Mouse (Mus musculus) thymus, adult 2 months (tissue): ENCODE measurements around the gene Itpr1. TPM values are rescaled to one million over a fixed set of nuclear protein-coding genes. Genes with fewer than 3 reads are reported as not detected.

ENCODE experiments used
- DNase-seq: peaks from one replicate; pipeline ENCODE4 v3.0.0; 2021
- H3K27ac ChIP-seq: fragments of 200-500 bp; 2 replicates; pipeline ENCODE4 v1.5.1; 2012; ENCODE audit warnings: low read length, control low read depth; ENCODE audit not compliant: control insufficient read depth, insufficient read depth
- H3K27me3 ChIP-seq: fragments of 200-500 bp; 2 replicates; pipeline ENCODE4 v1.6.1; 2012; ENCODE audit warnings: mild to moderate bottlenecking, low read length, moderate library complexity, mixed read lengths; ENCODE audit not compliant: control insufficient read depth, insufficient read depth
- H3K36me3 ChIP-seq: fragments of 200-500 bp; 2 replicates; pipeline ENCODE4 v1.6.1; 2012; ENCODE audit warnings: mild to moderate bottlenecking, low read length, moderate library complexity; ENCODE audit not compliant: control insufficient read depth, insufficient read depth
- H3K4me1 ChIP-seq: fragments of 200-500 bp; replicated peaks from 2 replicates; pipeline ENCODE4 v1.6.1; 2012; ENCODE audit warnings: low read length; ENCODE audit not compliant: control insufficient read depth, insufficient read depth
- H3K4me3 ChIP-seq: fragments of 200-500 bp; 2 replicates; pipeline ENCODE4 v1.5.1; 2012; ENCODE audit warnings: mild to moderate bottlenecking, low read length, control low read depth, moderate library complexity; ENCODE audit not compliant: control insufficient read depth, insufficient read depth
- CTCF ChIP-seq: fragments of 200-500 bp; IDR thresholded peaks from 2 replicates; pipeline ENCODE4 v1.5.1; 2012; ENCODE audit warnings: mild to moderate bottlenecking, control low read depth, low read length, moderate library complexity, borderline replicate concordance; ENCODE audit not compliant: control insufficient read depth, poor library complexity, insufficient read depth; ENCODE audit errors: extremely low read depth
- POLR2A ChIP-seq: fragments of 200-500 bp; IDR thresholded peaks from 2 replicates; pipeline ENCODE4 v1.6.1; 2012; ENCODE audit warnings: mild to moderate bottlenecking, low read length, control low read depth, moderate library complexity; ENCODE audit not compliant: control insufficient read depth, poor library complexity, insufficient read depth; ENCODE audit errors: extremely low read depth
- WGBS: fragments of 180-500 bp; shearing (Covaris S2); methylation state at CpG from one replicate; pipeline ENCODE4 v1.1.7; 2018; 5-methylcytosine and 5-hydroxymethylcytosine counted together
- polyA plus RNA-seq: library from polyadenylated mRNA; depleted of rRNA; stranded (reverse); fragments of >200 nt; gene quantifications from 2 replicates; pipeline ENCODE4 v1.2.3, GENCODE M21; 2012

The Itpr1 gene
- polyA plus RNA-seq, 1 experiment: 28.8 TPM

GRCm38 (mm10) chr6:108482464-108482863, 269.6 kb downstream of the Itpr1 start:
- TF ChIP-seq POLR2A (no peak), CTCF (no peak)
- Histone ChIP-seq H3K27me3 (no peaks in the 10 kb centered on the region), H3K4me3 (no peak overlapping the region), H3K27ac (no peak overlapping the region), H3K4me1 (peaks cover 3% of the 10 kb centered on the region; the same call in 1 of the 2 replicates), H3K36me3 (peaks cover 22% of the 10 kb centered on the region)
- no peak for DNase-seq
- 95% methylated on average over 5 of the region's 5 CpGs for WGBS

- TF ChIP-seq CTCF: no peak
- no peak for TF ChIP-seq POLR2A
- no peak overlapping the region for H3K4me3 ChIP-seq
- H3K4me1 ChIP-seq: no peaks in the 10 kb centered on the region
- DNase-seq: no peak
- 96% methylated on average over 7 of the region's 7 CpGs for WGBS
- H3K27me3 ChIP-seq: no peaks in the 10 kb centered on the region
- no peak overlapping the region for H3K27ac ChIP-seq
- peaks cover 27% of the 10 kb centered on the region for H3K36me3 ChIP-seq
These were observed 273.5 kb downstream of the Itpr1 start for GRCm38 (mm10) chr6:108486212-108486992.

GRCm38 (mm10) chr6:108487300-108487835, 274.5 kb downstream of the Itpr1 start:
- Histone ChIP-seq H3K27ac (no peak overlapping the region), H3K27me3 (no peaks in the 10 kb centered on the region), H3K4me1 (no peaks in the 10 kb centered on the region), H3K4me3 (no peak overlapping the region), H3K36me3 (peaks cover 22% of the 10 kb centered on the region)
- no peak for DNase-seq
- WGBS: 97% methylated on average over 10 of the region's 10 CpGs
- no peak for TF ChIP-seq CTCF
- TF ChIP-seq POLR2A: no peak

- H3K4me3 ChIP-seq: no peak overlapping the region
- TF ChIP-seq POLR2A (no peak), CTCF (no peak)
- peak; percentile 35 for DNase-seq
- H3K27ac ChIP-seq: no peak overlapping the region
- H3K4me1 ChIP-seq: no peaks in the 10 kb centered on the region
- H3K27me3 ChIP-seq: no peaks in the 10 kb centered on the region
- peaks cover 19% of the 10 kb centered on the region for H3K36me3 ChIP-seq
- WGBS: 97% methylated on average over 5 of the region's 5 CpGs
These were observed 275.4 kb downstream of the Itpr1 start for GRCm38 (mm10) chr6:108488250-108488649.

GRCm38 (mm10) chr6:108491969-108492368, 279.1 kb downstream of the Itpr1 start:
- H3K4me3 ChIP-seq: no peak overlapping the region
- no peak for DNase-seq
- H3K4me1 ChIP-seq: no peaks in the 10 kb centered on the region
- WGBS: 97% methylated on average over 1 of the region's 1 CpGs
- H3K36me3 ChIP-seq: peaks cover 21% of the 10 kb centered on the region
- no peaks in the 10 kb centered on the region for H3K27me3 ChIP-seq
- H3K27ac ChIP-seq: no peak overlapping the region
- TF ChIP-seq POLR2A (no peak), CTCF (no peak)

GRCm38 (mm10) chr6:108493753-108494152, 280.9 kb downstream of the Itpr1 start:
- WGBS: 98% methylated on average over 16 of the region's 16 CpGs
- Histone ChIP-seq H3K27me3 (no peaks in the 10 kb centered on the region), H3K4me3 (no peak overlapping the region), H3K27ac (no peak overlapping the region), H3K36me3 (peaks cover 20% of the 10 kb centered on the region), H3K4me1 (no peaks in the 10 kb centered on the region)
- no peak for TF ChIP-seq POLR2A
- TF ChIP-seq CTCF: no peak
- DNase-seq: no peak

- TF ChIP-seq CTCF (no peak), POLR2A (no peak)
- H3K4me1 ChIP-seq: no peaks in the 10 kb centered on the region
- 94% methylated on average over 10 of the region's 10 CpGs for WGBS
- H3K4me3 ChIP-seq: no peak overlapping the region
- no peak overlapping the region for H3K27ac ChIP-seq
- H3K36me3 ChIP-seq: peaks cover 20% of the 10 kb centered on the region
- DNase-seq: no peak
- no peaks in the 10 kb centered on the region for H3K27me3 ChIP-seq
These were observed 281.4 kb downstream of the Itpr1 start for GRCm38 (mm10) chr6:108494185-108494804.
